Mouse (Mus musculus) liver, adult 2 months (tissue): ENCODE measurements at regions not wholly inside any gene's neighbourhood (a gene's known extent, or its start where the extent isn't known, plus 50 kb on each side); places are given as distances from the start of the nearest gene placed in this dataset.

ENCODE experiments used
- DNase-seq: peaks from one replicate; pipeline ENCODE4 v3.0.0-alpha.2; 2011; ENCODE audit warnings: low read depth, low spot score; ENCODE audit errors: extremely low read depth
- H3K27ac ChIP-seq: fragments of 200-500 bp; replicated peaks from 2 replicates; pipeline ENCODE4 v1.5.1; 2012; ENCODE audit warnings: low read depth, mild to moderate bottlenecking, control low read depth, inconsistent platforms, low read length; ENCODE audit not compliant: insufficient read depth
- H3K27me3 ChIP-seq: fragments of 200-500 bp; 2 replicates; pipeline ENCODE4 v1.6.1; 2012; ENCODE audit warnings: mild to moderate bottlenecking, moderate library complexity, low read length, inconsistent platforms; ENCODE audit not compliant: control insufficient read depth, insufficient read depth
- H3K36me3 ChIP-seq: fragments of 200-500 bp; 2 replicates; pipeline ENCODE4 v1.6.1; 2012; ENCODE audit warnings: low read length, inconsistent platforms; ENCODE audit not compliant: control insufficient read depth, insufficient read depth
- H3K4me1 ChIP-seq: fragments of 200-500 bp; 2 replicates; pipeline ENCODE4 v1.6.1; 2011; ENCODE audit warnings: low read length; ENCODE audit not compliant: control insufficient read depth, insufficient read depth
- H3K4me3 ChIP-seq: fragments of 200-500 bp; 2 replicates; pipeline ENCODE4 v1.5.1; 2011; ENCODE audit warnings: low read depth, mild to moderate bottlenecking, control low read depth, low read length, moderate library complexity; ENCODE audit not compliant: insufficient read depth
- H3K79me2 ChIP-seq: fragments of 200-500 bp; 2 replicates; pipeline ENCODE4 v1.6.1; 2012; ENCODE audit warnings: inconsistent platforms, mild to moderate bottlenecking, low read length, moderate library complexity; ENCODE audit not compliant: control insufficient read depth, insufficient read depth
- H3K9ac ChIP-seq: fragments of 200-500 bp; 2 replicates; pipeline ENCODE4 v1.6.1; 2012; ENCODE audit warnings: low read depth, mild to moderate bottlenecking, control low read depth, inconsistent platforms, low read length
- CTCF ChIP-seq: fragments of 200-500 bp; IDR thresholded peaks from 2 replicates; pipeline ENCODE4 v1.5.1; 2011; ENCODE audit warnings: low read depth, low read length, control low read depth
- POLR2A ChIP-seq: fragments of 200-500 bp; IDR thresholded peaks from 2 replicates; pipeline ENCODE4 v1.6.1; 2011; ENCODE audit warnings: low read length, control low read depth; ENCODE audit not compliant: insufficient read depth; ENCODE audit errors: extremely low read depth
- WGBS: fragments of 180-500 bp; shearing (Covaris S2); methylation state at CpG from one replicate; pipeline ENCODE4 v1.1.7; 2018; 5-methylcytosine and 5-hydroxymethylcytosine counted together

DNA sequence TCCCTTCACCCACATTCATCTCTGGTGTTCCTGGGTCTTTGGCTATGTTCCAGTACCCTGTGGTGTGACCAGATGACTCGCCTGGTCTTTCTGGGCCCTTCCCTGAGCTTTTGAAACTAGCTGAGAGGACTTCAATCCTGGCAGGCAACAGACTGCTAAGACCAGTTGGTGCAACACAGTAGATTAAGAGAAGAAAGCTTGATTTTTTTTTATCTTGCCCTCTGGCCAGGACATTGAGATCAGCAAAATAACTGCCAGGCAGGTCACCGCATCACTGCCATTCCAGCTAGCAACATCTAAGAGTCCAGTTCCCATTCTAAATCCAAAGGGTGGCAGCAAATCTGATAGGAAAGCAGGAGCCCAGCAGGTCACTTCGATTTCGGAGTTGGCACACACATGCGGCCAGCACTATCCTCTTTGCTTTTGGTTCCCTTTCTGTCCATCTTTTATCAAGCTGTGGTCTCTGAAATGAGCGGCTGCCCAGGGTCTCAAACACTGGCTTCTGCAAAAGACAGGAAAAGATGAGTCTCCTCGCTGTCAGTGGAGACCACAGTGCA, 181.9 kb upstream of the Cpeb2 start:
- 35% methylated on average over 7 of the region's 7 CpGs for WGBS
- Histone ChIP-seq H3K27ac (peak overlapping the region; percentile 80), H3K79me2 (no peaks in the 10 kb centered on the region), H3K27me3 (no peaks in the 10 kb centered on the region), H3K36me3 (no peaks in the 10 kb centered on the region), H3K4me3 (no peak overlapping the region), H3K4me1 (peaks cover 24% of the 10 kb centered on the region), H3K9ac (no peak overlapping the region; the same call in 1 of the 2 replicates)
- peak; percentile 99 for DNase-seq
- no peak for TF ChIP-seq CTCF
- TF ChIP-seq POLR2A = no peak

DNA sequence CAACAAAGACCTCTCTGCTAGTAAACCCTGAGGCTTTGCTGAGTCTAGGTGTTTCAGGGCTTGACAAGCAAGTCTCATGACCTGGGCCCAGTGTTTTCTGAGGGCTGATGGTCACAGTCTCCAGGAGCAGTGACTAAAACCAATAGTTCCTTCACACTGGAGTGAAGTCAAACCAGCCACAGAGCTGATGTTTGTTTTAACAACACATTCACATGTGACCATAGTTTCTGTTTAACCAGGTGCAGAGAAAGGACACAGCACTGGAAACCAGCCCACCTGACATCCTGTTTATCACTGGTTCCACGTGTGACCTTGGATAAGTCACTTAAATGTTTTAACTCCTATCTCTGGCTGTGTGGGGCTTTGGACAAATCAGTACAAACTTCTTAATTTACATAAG, 180.3 kb upstream of the Cpeb2 start:
- Histone ChIP-seq H3K27ac (peak overlapping the region; percentile 67), H3K4me3 (no peak overlapping the region), H3K36me3 (no peaks in the 10 kb centered on the region), H3K79me2 (no peaks in the 10 kb centered on the region), H3K4me1 (peaks cover 24% of the 10 kb centered on the region), H3K9ac (no peak overlapping the region), H3K27me3 (no peaks in the 10 kb centered on the region)
- peak; percentile 98 for DNase-seq
- TF ChIP-seq POLR2A = no peak
- TF ChIP-seq CTCF = no peak
- 13% methylated on average over 1 of the region's 1 CpGs for WGBS

DNA sequence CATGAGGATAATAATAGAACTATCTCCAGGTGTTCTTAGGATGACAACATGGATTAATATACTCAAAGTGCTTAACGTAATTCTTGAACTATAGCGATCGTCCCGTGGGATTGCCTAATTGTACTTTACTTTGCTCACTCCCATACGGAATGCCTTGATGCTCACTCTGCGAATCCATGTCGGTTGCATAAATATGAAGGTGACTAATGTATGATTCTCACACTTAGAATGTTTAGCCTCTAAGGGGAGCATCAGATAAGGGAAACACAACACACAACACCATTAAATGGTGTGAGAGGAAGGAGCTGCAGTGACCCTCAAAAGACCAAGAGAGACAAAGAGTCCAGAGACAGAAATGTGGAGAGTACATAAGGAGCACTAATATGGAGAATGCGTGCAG, 178.4 kb upstream of the Cpeb2 start:
- no peak for DNase-seq
- H3K36me3 ChIP-seq = no peaks in the 10 kb centered on the region
- H3K4me1 ChIP-seq = peaks cover 16% of the 10 kb centered on the region
- H3K27me3 ChIP-seq = no peaks in the 10 kb centered on the region
- no peak overlapping the region for H3K9ac ChIP-seq
- no peak overlapping the region for H3K27ac ChIP-seq
- 96% methylated on average over 8 of the region's 8 CpGs for WGBS
- no peak for TF ChIP-seq POLR2A
- no peak for TF ChIP-seq CTCF
- no peak overlapping the region for H3K4me3 ChIP-seq
- no peaks in the 10 kb centered on the region for H3K79me2 ChIP-seq

DNA sequence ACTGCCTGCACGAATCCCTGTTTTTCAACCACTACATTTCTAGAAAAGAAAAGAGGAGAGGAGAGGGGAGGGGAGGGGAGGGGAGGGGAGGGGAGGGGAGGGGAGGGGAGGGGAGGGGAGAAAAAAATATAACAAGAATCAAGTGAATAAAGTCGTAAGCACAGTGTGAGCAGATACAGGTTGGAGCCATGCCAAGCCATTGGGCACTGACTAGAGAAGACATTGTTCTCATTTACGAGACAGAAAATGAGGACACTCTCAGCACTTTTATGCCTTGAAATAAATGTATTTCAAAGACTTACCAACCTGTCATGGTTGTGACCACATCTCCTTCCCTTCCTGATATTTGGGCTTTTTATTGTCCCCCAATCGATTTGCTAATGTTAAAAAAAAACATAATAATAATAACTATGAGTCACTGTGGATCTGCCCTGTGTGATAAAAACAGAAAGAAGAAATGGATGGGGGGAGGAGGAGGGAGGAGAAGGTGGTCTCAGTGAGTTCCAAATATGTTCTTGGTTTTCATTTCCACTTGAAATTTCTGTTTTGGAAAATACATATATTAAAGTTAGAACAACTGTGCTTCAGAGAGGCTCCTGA, 177.8 kb upstream of the Cpeb2 start:
- TF ChIP-seq POLR2A (no peak), CTCF (no peak)
- 80% methylated on average over 4 of the region's 4 CpGs for WGBS
- Histone ChIP-seq H3K4me1 (peaks cover 13% of the 10 kb centered on the region), H3K79me2 (no peaks in the 10 kb centered on the region), H3K27ac (no peak overlapping the region), H3K4me3 (no peak overlapping the region), H3K27me3 (no peaks in the 10 kb centered on the region), H3K36me3 (no peaks in the 10 kb centered on the region), H3K9ac (no peak overlapping the region)
- DNase-seq = no peak

DNA sequence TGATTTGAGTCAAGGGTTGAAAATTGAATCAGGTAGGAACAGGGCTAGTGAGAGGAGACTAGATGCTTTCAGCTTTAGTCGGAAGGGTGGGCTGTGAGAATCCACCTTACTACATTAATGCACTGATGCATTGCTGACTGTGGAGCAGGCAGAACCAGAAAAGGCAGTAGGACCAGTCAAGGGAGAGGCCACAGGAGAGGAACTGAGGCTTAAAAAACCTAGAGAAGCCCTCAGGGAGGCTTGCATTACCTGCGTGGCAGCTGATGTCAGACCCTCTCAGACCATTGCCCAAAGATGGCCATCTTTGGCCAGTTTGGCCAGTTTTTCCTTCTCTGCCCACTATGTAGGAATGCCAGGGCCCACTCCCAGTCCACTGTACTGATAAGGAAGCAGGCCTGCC, 176.5 kb upstream of the Cpeb2 start:
- TF ChIP-seq POLR2A (no peak), CTCF (no peak)
- no peak overlapping the region for H3K4me3 ChIP-seq
- peaks cover 8% of the 10 kb centered on the region for H3K4me1 ChIP-seq
- no peaks in the 10 kb centered on the region for H3K36me3 ChIP-seq
- 89% methylated on average over 2 of the region's 2 CpGs for WGBS
- H3K27ac ChIP-seq = no peak overlapping the region
- no peak for DNase-seq
- no peaks in the 10 kb centered on the region for H3K27me3 ChIP-seq
- H3K9ac ChIP-seq = no peak overlapping the region
- no peaks in the 10 kb centered on the region for H3K79me2 ChIP-seq

DNA sequence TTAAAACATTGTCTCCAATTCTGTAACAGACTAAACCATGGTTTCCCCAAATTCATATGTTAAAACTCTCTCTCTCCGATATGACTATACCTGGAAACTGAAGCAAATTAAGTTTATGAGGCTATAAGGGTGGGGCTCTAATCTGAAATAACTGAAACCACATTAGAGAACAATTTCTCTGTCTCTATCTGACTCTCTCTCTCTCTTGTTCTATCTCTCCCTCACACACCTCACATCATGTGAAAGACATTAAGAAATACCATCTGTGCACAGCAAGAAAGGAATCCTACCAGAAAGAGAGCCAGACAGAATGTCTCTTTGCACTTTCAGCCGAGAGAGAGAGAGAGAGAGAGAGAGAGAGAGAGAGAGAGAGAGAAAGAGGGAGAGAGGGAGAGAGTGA, 171.7 kb upstream of the Cpeb2 start:
- 86% methylated on average over 2 of the region's 2 CpGs for WGBS
- no peak overlapping the region for H3K9ac ChIP-seq

More for the DNA sequence above, 171.7 kb upstream of the Cpeb2 start:
- H3K4me1 ChIP-seq = no peaks in the 10 kb centered on the region
- DNase-seq = no peak
- no peak overlapping the region for H3K4me3 ChIP-seq
- no peaks in the 10 kb centered on the region for H3K36me3 ChIP-seq
- TF ChIP-seq POLR2A (no peak), CTCF (no peak)
- no peak overlapping the region for H3K27ac ChIP-seq
- H3K79me2 ChIP-seq = no peaks in the 10 kb centered on the region
- H3K27me3 ChIP-seq = no peaks in the 10 kb centered on the region
